Mouse (Mus musculus) stomach, postnatal 0 days (tissue): ENCODE data around the gene Adcy5.

Experiments used
- CTCF ChIP-seq: IDR thresholded peaks from 2 replicates; pipeline ENCODE4 v1.5.1; 2016; ENCODE audit warnings: antibody characterized with exemption, low read depth, mild to moderate bottlenecking, moderate library complexity
- EP300 ChIP-seq: optimal IDR thresholded peaks from 2 replicates; pipeline ENCODE3; 2016; ENCODE audit warnings: antibody characterized with exemption

DNA sequence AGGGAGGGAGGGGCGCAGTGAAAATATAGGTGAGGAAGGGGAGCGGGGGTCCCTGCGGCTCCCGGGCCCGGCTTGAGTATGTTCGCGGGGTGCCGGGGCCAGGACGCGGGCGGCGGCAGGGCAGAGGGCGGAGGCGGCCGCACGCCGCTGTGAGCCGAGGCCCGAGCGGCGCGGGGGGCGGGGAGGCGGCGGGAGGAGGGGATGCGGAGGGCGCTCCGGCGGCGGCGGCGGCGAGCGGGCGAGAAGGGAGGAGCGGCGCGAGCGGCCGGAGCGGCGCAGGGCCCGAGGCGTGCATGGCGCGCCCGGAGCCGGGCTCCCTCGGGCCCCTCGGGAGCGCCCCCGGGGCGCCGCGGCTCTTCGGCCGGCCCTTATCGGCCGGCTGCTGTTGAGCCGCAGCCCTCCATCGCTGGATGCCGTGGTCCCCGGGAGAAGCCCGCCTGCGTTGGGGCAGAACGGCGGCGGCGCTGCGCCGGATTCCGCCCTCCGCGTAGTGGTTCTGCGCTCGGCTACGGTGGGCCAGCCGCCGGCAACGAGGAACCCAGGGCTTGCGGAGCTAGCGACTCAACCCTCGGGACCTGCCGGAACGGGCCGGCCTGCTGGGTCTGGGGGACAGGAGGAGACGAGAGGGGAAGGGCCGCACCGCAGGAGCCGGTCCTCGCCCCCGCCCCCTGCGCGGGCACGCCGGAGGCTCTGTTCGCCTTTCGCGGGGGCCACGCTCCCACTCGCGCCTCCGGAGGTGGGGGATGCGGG is at the start of gene Adcy5:
- TF ChIP-seq CTCF (no peak), EP300 (no peak)
